Mouse (Mus musculus) liver, embryonic 13.5 days (tissue): ENCODE results near the gene Pald1. TPM values are rescaled to one million over a fixed set of nuclear protein-coding genes. Genes with fewer than 3 reads are reported as not detected.

Experiments
- ATAC-seq: fragments of 200-750 bp; cut with Nextera tagmentation; 2 replicates; pipeline ENCODE4 v1.8.0; 2017; ENCODE audit warnings: low read depth, mild to moderate bottlenecking, moderate number of reproducible peaks, moderate library complexity
- DNase-seq: peaks from one replicate; pipeline ENCODE4 v3.0.0; 2022
- H3K27ac ChIP-seq: fragments of 300-500 bp; sonication (generic); 2 replicates; pipeline ENCODE4 v1.5.1; 2015; ENCODE audit warnings: moderate library complexity, mild to moderate bottlenecking, inconsistent platforms
- H3K27me3 ChIP-seq: fragments of 300-500 bp; sonication (generic); 2 replicates; pipeline ENCODE4 v1.6.1; 2015; ENCODE audit warnings: mild to moderate bottlenecking, inconsistent platforms
- H3K36me3 ChIP-seq: fragments of 300-500 bp; sonication (generic); 2 replicates; pipeline ENCODE4 v1.6.1; 2015; ENCODE audit warnings: mild to moderate bottlenecking, inconsistent platforms
- H3K4me1 ChIP-seq: fragments of 300-500 bp; sonication (generic); replicated peaks from 2 replicates; pipeline ENCODE4 v1.6.1; 2015; ENCODE audit warnings: inconsistent platforms
- H3K4me2 ChIP-seq: fragments of 300-500 bp; sonication (generic); 2 replicates; pipeline ENCODE4 v1.6.1; 2015; ENCODE audit warnings: inconsistent platforms, mild to moderate bottlenecking, moderate library complexity
- H3K4me3 ChIP-seq: fragments of 300-500 bp; sonication (generic); replicated peaks from 2 replicates; pipeline ENCODE4 v1.5.1; 2015; ENCODE audit warnings: mild to moderate bottlenecking, inconsistent platforms
- H3K9ac ChIP-seq: fragments of 300-500 bp; sonication (generic); 2 replicates; pipeline ENCODE4 v1.6.1; 2015; ENCODE audit warnings: mild to moderate bottlenecking, inconsistent platforms
- H3K9me3 ChIP-seq: fragments of 300-500 bp; sonication (generic); replicated peaks from 2 replicates; pipeline ENCODE4 v1.6.1; 2016; ENCODE audit warnings: inconsistent platforms
- WGBS: fragments of 180-500 bp; shearing (Covaris S2); methylation state at CpG from one replicate; pipeline ENCODE4 v1.1.7; 2015; ENCODE audit not compliant: insufficient replicate concordance; 5-methylcytosine and 5-hydroxymethylcytosine counted together
- polyA plus RNA-seq: library from polyadenylated mRNA; unstranded; fragments of >200 nt; fragmentation: Nextera tagmentation; extraction: Ambion mirVana; gene quantifications from 2 replicates; pipeline ENCODE4 v1.2.1, GENCODE M21; 2015

Pald1 gene
- polyA plus RNA-seq, 1 experiment from 2014 or later: 6.1 TPM

GRCm38 (mm10) chr10:61345179-61345578, 38.2 kb downstream of the Pald1 start:
- Histone ChIP-seq H3K4me3 (no peak overlapping the region), H3K9ac (no peak overlapping the region), H3K4me1 (peaks cover 17% of the 10 kb centered on the region), H3K27me3 (peaks cover 3% of the 10 kb centered on the region; the same call in 1 of the 2 replicates), H3K36me3 (peaks cover 20% of the 10 kb centered on the region), H3K4me2 (no peak overlapping the region), H3K9me3 (no peaks in the 10 kb centered on the region), H3K27ac (no peak overlapping the region)
- ATAC-seq: no peak
- no peak for DNase-seq
- WGBS: 72% methylated on average over 8 of the region's 8 CpGs

DNA sequence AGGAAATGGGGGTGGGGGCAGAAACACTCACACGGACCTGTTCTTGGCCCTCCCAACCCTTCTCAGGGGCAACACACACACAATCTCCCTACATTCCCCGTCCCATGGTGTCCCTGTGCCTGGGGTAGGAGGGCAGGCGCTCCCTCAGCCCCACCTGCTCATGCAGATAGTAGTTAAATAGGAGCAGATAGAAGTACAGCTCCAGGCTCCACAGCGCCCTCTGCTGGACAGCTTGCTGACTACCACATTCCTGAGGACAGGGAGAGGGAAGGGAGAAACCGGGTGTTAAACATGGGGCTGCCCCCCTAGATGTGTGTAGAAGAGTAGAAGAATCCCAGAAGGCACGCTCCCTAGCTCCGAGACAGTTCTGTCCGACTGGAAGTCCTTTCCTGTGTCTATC, 39.4 kb downstream of the Pald1 start:
- H3K36me3 ChIP-seq: peaks cover 9% of the 10 kb centered on the region
- WGBS: 33% methylated on average over 8 of the region's 8 CpGs

DNA sequence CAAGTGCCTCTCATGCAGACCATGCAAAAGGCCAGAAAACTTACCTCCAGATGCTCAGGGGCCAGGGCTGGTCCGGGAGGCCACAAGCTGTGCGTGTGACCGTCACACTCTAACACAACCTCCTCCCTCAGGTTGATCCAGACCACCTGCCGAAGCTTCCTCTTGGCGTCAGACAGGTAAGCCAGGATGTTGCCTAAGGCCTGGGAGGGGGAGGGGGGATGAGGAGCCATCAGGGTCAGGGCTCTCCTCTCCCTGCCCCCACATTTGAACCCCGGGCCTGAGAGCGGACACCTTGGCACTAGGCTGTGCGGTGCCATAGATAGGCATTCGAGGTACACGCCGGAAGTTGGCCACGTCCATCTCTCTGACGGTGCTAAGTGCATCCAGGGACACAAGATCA, 40.6 kb downstream of the Pald1 start:
- Histone ChIP-seq H3K27me3 (peaks cover 3% of the 10 kb centered on the region; the same call in 1 of the 2 replicates), H3K4me3 (no peak overlapping the region), H3K9me3 (no peaks in the 10 kb centered on the region), H3K9ac (no peak overlapping the region), H3K27ac (no peak overlapping the region), H3K36me3 (no peaks in the 10 kb centered on the region), H3K4me2 (no peak overlapping the region), H3K4me1 (peaks cover 17% of the 10 kb centered on the region)
- WGBS: 83% methylated on average over 13 of the region's 13 CpGs
- DNase-seq (no peak), ATAC-seq (no peak)

More for the DNA sequence above, 39.4 kb downstream of the Pald1 start:
- Histone ChIP-seq H3K4me1 (peaks cover 17% of the 10 kb centered on the region), H3K27me3 (peaks cover 3% of the 10 kb centered on the region; the same call in 1 of the 2 replicates), H3K4me2 (no peak overlapping the region), H3K27ac (no peak overlapping the region), H3K9ac (no peak overlapping the region), H3K9me3 (no peaks in the 10 kb centered on the region), H3K4me3 (no peak overlapping the region)
- no peak for ATAC-seq
- peak; percentile 34 for DNase-seq

- Histone ChIP-seq H3K4me1 (peaks cover 13% of the 10 kb centered on the region), H3K4me2 (no peak overlapping the region), H3K4me3 (no peak overlapping the region), H3K27me3 (0 out of 2 replicates have a peak, but pooled peaks cover 3% of the 10 kb centered on the region), H3K9ac (no peak overlapping the region), H3K36me3 (no peaks in the 10 kb centered on the region), H3K27ac (no peak overlapping the region), H3K9me3 (no peaks in the 10 kb centered on the region)
- WGBS: 43% methylated on average over 6 of the region's 6 CpGs
- DNase-seq (peak; percentile 30), ATAC-seq (no peak)
These were observed 41.8 kb downstream of the Pald1 start for GRCm38 (mm10) chr10:61341557-61341956.

DNA sequence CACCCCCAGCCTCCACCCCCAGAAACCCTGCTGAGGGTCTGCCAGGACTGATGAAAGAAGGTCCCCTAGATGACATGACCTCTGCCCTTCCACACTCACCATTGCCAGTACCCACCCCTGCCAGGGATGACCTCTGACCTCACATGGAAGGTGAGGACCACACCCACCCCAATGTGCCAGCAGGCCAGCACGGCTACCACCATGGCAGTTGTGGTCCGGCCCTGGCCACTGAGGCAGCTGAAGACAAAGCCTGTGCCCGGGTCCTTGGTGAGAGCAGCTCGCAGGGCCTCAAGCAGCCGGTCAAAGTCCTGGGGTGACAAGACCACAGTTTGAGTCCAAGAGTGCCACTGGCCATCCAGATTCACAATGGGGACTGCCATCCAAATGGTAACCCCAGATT, 42.3 kb downstream of the Pald1 start:
- no peak overlapping the region for H3K9ac ChIP-seq
- H3K27me3 ChIP-seq: 0 out of 2 replicates have a peak, but pooled peaks cover 3% of the 10 kb centered on the region
- no peak overlapping the region for H3K4me2 ChIP-seq
- peaks cover 8% of the 10 kb centered on the region for H3K4me1 ChIP-seq
- ATAC-seq (no peak), DNase-seq (no peak)
- H3K9me3 ChIP-seq: no peaks in the 10 kb centered on the region
- no peak overlapping the region for H3K4me3 ChIP-seq
- H3K36me3 ChIP-seq: no peaks in the 10 kb centered on the region
- no peak overlapping the region for H3K27ac ChIP-seq
- WGBS: 65% methylated on average over 5 of the region's 5 CpGs

- Histone ChIP-seq H3K4me2 (no peak overlapping the region), H3K9ac (no peak overlapping the region), H3K27me3 (no peaks in the 10 kb centered on the region), H3K9me3 (no peaks in the 10 kb centered on the region), H3K27ac (no peak overlapping the region), H3K4me1 (0 out of 2 replicates have a peak, but pooled peaks cover 7% of the 10 kb centered on the region), H3K36me3 (no peaks in the 10 kb centered on the region), H3K4me3 (no peak overlapping the region)
- ATAC-seq (peak; percentile 45; the same call in 1 of the 2 replicates), DNase-seq (no peak)
- 63% methylated on average over 9 of the region's 9 CpGs for WGBS
These were observed 43.1 kb downstream of the Pald1 start for GRCm38 (mm10) chr10:61340247-61340646.

- Histone ChIP-seq H3K4me1 (0 out of 2 replicates have a peak, but pooled peaks cover 7% of the 10 kb centered on the region), H3K27ac (no peak overlapping the region), H3K27me3 (no peaks in the 10 kb centered on the region), H3K4me2 (no peak overlapping the region), H3K9me3 (no peaks in the 10 kb centered on the region), H3K4me3 (no peak overlapping the region), H3K9ac (no peak overlapping the region), H3K36me3 (no peaks in the 10 kb centered on the region)
- WGBS: 73% methylated on average over 9 of the region's 9 CpGs
- DNase-seq: no peak
- ATAC-seq: no peak
These were observed 44.1 kb downstream of the Pald1 start for GRCm38 (mm10) chr10:61339216-61339615.

GRCm38 (mm10) chr10:61337665-61338064, 45.7 kb downstream of the Pald1 start:
- no peak overlapping the region for H3K4me2 ChIP-seq
- no peak overlapping the region for H3K9ac ChIP-seq
- H3K4me3 ChIP-seq: no peak overlapping the region
- no peak for DNase-seq
- no peak for ATAC-seq
- H3K9me3 ChIP-seq: no peaks in the 10 kb centered on the region
- H3K4me1 ChIP-seq: 0 out of 2 replicates have a peak, but pooled peaks cover 7% of the 10 kb centered on the region
- no peak overlapping the region for H3K27ac ChIP-seq
- 74% methylated on average over 11 of the region's 11 CpGs for WGBS
- no peaks in the 10 kb centered on the region for H3K36me3 ChIP-seq
- H3K27me3 ChIP-seq: no peaks in the 10 kb centered on the region

GRCm38 (mm10) chr10:61336592-61336991, 46.7 kb downstream of the Pald1 start:
- H3K36me3 ChIP-seq: no peaks in the 10 kb centered on the region
- H3K4me2 ChIP-seq: no peak overlapping the region
- H3K9ac ChIP-seq: no peak overlapping the region
- H3K27me3 ChIP-seq: no peaks in the 10 kb centered on the region
- WGBS: 59% methylated on average over 5 of the region's 5 CpGs
- ATAC-seq (no peak), DNase-seq (no peak)
- no peaks in the 10 kb centered on the region for H3K9me3 ChIP-seq
- no peak overlapping the region for H3K27ac ChIP-seq
- no peak overlapping the region for H3K4me3 ChIP-seq
- 0 out of 2 replicates have a peak, but pooled peaks cover 7% of the 10 kb centered on the region for H3K4me1 ChIP-seq

DNA sequence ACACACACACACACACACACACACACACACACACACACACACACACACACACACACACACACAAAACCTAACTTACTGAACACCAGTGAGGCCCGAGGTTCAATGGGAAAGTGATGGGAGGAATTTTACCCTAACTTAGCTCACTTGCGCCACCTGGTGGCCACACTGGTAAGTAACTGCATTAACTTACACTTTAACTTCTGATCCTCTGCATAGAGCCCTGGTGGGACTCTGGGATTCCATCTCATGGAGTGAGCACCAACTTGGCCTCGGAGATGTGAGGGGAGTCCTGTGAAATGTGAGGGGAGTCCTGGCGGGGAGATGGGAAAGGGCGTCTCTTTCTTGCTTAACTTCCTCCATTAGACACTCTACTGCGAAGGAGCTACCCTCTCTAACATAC, 47.2 kb downstream of the Pald1 start:
- H3K27me3 ChIP-seq: no peaks in the 10 kb centered on the region
- 19% methylated on average over 6 of the region's 6 CpGs for WGBS
- H3K27ac ChIP-seq: no peak overlapping the region
- peak; percentile 48 for DNase-seq
- H3K36me3 ChIP-seq: no peaks in the 10 kb centered on the region
- H3K4me1 ChIP-seq: 0 out of 2 replicates have a peak, but pooled peaks cover 7% of the 10 kb centered on the region
- H3K4me3 ChIP-seq: no peak overlapping the region
- no peak overlapping the region for H3K4me2 ChIP-seq
- no peaks in the 10 kb centered on the region for H3K9me3 ChIP-seq
- no peak for ATAC-seq
- H3K9ac ChIP-seq: no peak overlapping the region

DNA sequence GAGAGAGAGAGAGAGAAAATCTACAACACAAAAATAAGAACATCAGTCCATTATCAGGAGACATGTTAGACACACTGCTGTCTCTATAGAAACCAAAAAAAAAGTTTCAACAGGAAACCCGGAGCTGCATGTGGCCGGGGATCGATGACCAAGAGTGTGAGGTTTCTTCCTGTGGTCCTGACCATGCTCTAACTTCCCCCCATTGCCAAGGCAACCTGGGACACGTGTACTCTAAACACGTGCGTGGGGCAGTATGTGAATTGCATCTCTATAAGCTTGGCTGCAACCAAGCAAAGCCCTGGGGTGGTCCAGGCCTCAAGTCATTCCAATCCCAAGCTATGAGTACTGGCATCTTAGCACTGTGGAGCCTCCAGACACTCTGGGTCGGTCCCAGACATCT, 48.8 kb downstream of the Pald1 start:
- Histone ChIP-seq H3K9ac (no peak overlapping the region), H3K27ac (no peak overlapping the region), H3K27me3 (no peaks in the 10 kb centered on the region), H3K4me3 (no peak overlapping the region), H3K4me2 (no peak overlapping the region), H3K36me3 (no peaks in the 10 kb centered on the region), H3K4me1 (no peaks in the 10 kb centered on the region), H3K9me3 (no peaks in the 10 kb centered on the region)
- ATAC-seq: no peak
- DNase-seq: no peak
- WGBS: 29% methylated on average over 7 of the region's 7 CpGs

GRCm38 (mm10) chr10:61331046-61331445, 52.3 kb downstream of the Pald1 start:
- no peaks in the 10 kb centered on the region for H3K27me3 ChIP-seq
- H3K36me3 ChIP-seq: no peaks in the 10 kb centered on the region
- H3K27ac ChIP-seq: no peak overlapping the region
- H3K9me3 ChIP-seq: no peaks in the 10 kb centered on the region
- H3K4me3 ChIP-seq: no peak overlapping the region
- ATAC-seq: no peak
- no peak for DNase-seq
- no peak overlapping the region for H3K4me2 ChIP-seq
- 73% methylated on average over 5 of the region's 5 CpGs for WGBS
- H3K4me1 ChIP-seq: no peaks in the 10 kb centered on the region
- no peak overlapping the region for H3K9ac ChIP-seq
